In the genomic region with DNA sequence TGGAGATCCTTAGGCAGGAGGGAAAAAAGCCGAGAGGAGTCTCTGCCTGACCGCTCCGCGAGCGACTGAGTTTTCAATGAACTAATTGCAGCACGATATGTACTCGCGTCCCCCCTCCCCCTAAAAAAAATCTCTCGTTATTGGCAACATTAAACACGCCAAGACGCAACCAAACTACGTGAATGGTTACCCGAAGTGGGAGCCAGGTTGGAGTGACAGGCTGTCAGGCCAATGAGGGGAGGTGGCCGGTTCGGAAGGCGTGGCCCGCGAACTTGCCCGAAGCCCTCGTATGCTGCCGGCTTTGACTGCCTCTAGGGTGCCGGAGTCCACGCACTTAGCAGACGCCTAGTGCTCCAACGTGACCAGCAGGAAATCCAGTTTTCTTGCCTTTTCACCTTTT, we compare ENCODE assay signal across 7 mouse cellular contexts. TPM values are rescaled to one million over a fixed set of nuclear protein-coding genes. Genes with fewer than 3 reads are reported as not detected.
A peak's percentile ranks its signal among the peaks of the same experiment; 100 is the strongest.
DNase-seq lines count a peak whose midpoint lies in the region; ATAC-seq and TF ChIP-seq lines count a peak whose summit lies in the region.

A gene (minus strand): TSS at position 122 of the 400 bp plus-strand sequence.

- no peaks in the 10 kb centered on the region for H3K27me3 ChIP-seq in embryonic facial prominence, embryonic 11.5 days (ENCODE audit: control insufficient read depth, insufficient read depth, low read length)
- H3K27me3 ChIP-seq in kidney, adult 2 months (replicated peaks; ENCODE audit: control insufficient read depth, insufficient read depth, low read length): no peaks in the 10 kb centered on the region
- H3K27me3 ChIP-seq in limb, embryonic 12.5 days: no peaks in the 10 kb centered on the region
- H3K27me3 ChIP-seq in midbrain, embryonic 15.5 days (replicated peaks): no peaks in the 10 kb centered on the region
- H3K27me3 ChIP-seq in spleen, adult 2 months (ENCODE audit: control insufficient read depth, insufficient read depth, low read length): no peaks in the 10 kb centered on the region

- no peak within 1 kb of the TSS; the same call in 1 of the 2 replicates for H3K27ac ChIP-seq in embryonic facial prominence, embryonic 11.5 days (replicated peaks; ENCODE audit: low read depth, low read length)
- H3K27ac ChIP-seq in kidney, adult 2 months (ENCODE audit: insufficient read depth, low read depth, low read length): peak within 1 kb of the TSS; percentile 77
- H3K27ac ChIP-seq in limb, embryonic 12.5 days: peak within 1 kb of the TSS; percentile 80
- H3K27ac ChIP-seq in midbrain, embryonic 15.5 days: peak within 1 kb of the TSS; percentile 74
- H3K27ac ChIP-seq in spleen, adult 2 months (ENCODE audit: insufficient read depth, low read length): peak within 1 kb of the TSS; percentile 52

- WGBS in embryonic facial prominence, embryonic 11.5 days: 20% methylated on average over 25 of the region's 25 CpGs
- WGBS in kidney, adult 2 months: under 1% methylated on average over 25 of the region's 25 CpGs
- WGBS in limb, embryonic 12.5 days: 13% methylated on average over 25 of the region's 25 CpGs
- WGBS in midbrain, embryonic 15.5 days: 21% methylated on average over 25 of the region's 25 CpGs
- 31% methylated on average over 25 of the region's 25 CpGs for WGBS in spleen, adult 2 months

- H3K9ac ChIP-seq in embryonic facial prominence, embryonic 11.5 days (replicated peaks; ENCODE audit: low read length): peak within 1 kb of the TSS; percentile 51
- peak within 1 kb of the TSS; percentile 35 for H3K9ac ChIP-seq in limb, embryonic 12.5 days (replicated peaks)
- peak within 1 kb of the TSS; percentile 32; the same call in 1 of the 2 replicates for H3K9ac ChIP-seq in midbrain, embryonic 15.5 days

- ATAC-seq in embryonic facial prominence, embryonic 11.5 days (replicated peaks; ENCODE audit: insufficient number of reproducible peaks, low FRiP score, low TSS enrichment, low read depth): peak; percentile 100
- ATAC-seq in limb, embryonic 12.5 days (ENCODE audit: insufficient number of reproducible peaks, insufficient read depth, low FRiP score, low TSS enrichment, low read depth): peak; percentile 99
- ATAC-seq in midbrain, embryonic 15.5 days (replicated peaks): peak; percentile 99

- H3K9me3 ChIP-seq in embryonic facial prominence, embryonic 11.5 days (replicated peaks; ENCODE audit: control insufficient read depth, low read length): no peaks in the 10 kb centered on the region
- H3K9me3 ChIP-seq in limb, embryonic 12.5 days: no peaks in the 10 kb centered on the region
- H3K9me3 ChIP-seq in midbrain, embryonic 15.5 days: no peaks in the 10 kb centered on the region

- no peaks in the 10 kb centered on the region for H3K4me1 ChIP-seq in embryonic facial prominence, embryonic 11.5 days (ENCODE audit: control insufficient read depth, insufficient read depth, low read length)
- H3K4me1 ChIP-seq in kidney, adult 2 months (ENCODE audit: control insufficient read depth, insufficient read depth, low read length): no peaks in the 10 kb centered on the region
- no peaks in the 10 kb centered on the region for H3K4me1 ChIP-seq in limb, embryonic 12.5 days (replicated peaks)
- H3K4me1 ChIP-seq in midbrain, embryonic 15.5 days: no peaks in the 10 kb centered on the region
- H3K4me1 ChIP-seq in spleen, adult 2 months (ENCODE audit: control insufficient read depth, insufficient read depth, insufficient read length): no peaks in the 10 kb centered on the region

- DNase-seq in adrenal gland, postnatal 14 days: peak; percentile 95
- peak; percentile 89 for DNase-seq in embryonic facial prominence, embryonic 11.5 days (ENCODE audit: low spot score)
- DNase-seq in heart, adult 11 months: peak; percentile 99
- peak; percentile 97 for DNase-seq in kidney, adult 2 months
- peak; percentile 83 to 91 for DNase-seq in spleen, adult 2 months (ENCODE audit: low read depth in 1 of 2, low spot score in 2 of 2)

- peak within 1 kb of the TSS; percentile 34 for H3K4me2 ChIP-seq in embryonic facial prominence, embryonic 11.5 days (ENCODE audit: low read depth, low read length)
- H3K4me2 ChIP-seq in limb, embryonic 12.5 days: peak within 1 kb of the TSS; percentile 56
- peak within 1 kb of the TSS; percentile 64 for H3K4me2 ChIP-seq in midbrain, embryonic 15.5 days

- TF ChIP-seq CTCF in kidney, adult 2 months (conservative IDR thresholded peaks at IDR 0.05; ENCODE audit: insufficient read depth, insufficient read length, low read depth, low read length): no peak
- TF ChIP-seq CTCF in spleen, adult 2 months (IDR thresholded peaks at IDR 0.05; ENCODE audit: extremely low read depth, insufficient read depth, insufficient read length, insufficient replicate concordance): no peak

- no peaks in the 10 kb centered on the region for H3K36me3 ChIP-seq in embryonic facial prominence, embryonic 11.5 days (replicated peaks; ENCODE audit: control insufficient read depth, insufficient read depth, low read depth, low read length)
- H3K36me3 ChIP-seq in kidney, adult 2 months (ENCODE audit: control insufficient read depth, insufficient read depth, low read length): no peaks in the 10 kb centered on the region
- H3K36me3 ChIP-seq in limb, embryonic 12.5 days: no peaks in the 10 kb centered on the region
- no peaks in the 10 kb centered on the region for H3K36me3 ChIP-seq in midbrain, embryonic 15.5 days (replicated peaks)
- H3K36me3 ChIP-seq in spleen, adult 2 months (ENCODE audit: control insufficient read depth, insufficient read depth, low read length): no peaks in the 10 kb centered on the region

- no peak for TF ChIP-seq POLR2A in kidney, adult 2 months (IDR thresholded peaks at IDR 0.05; ENCODE audit: low read depth, low read length)
- TF ChIP-seq POLR2A in spleen, adult 2 months (IDR thresholded peaks at IDR 0.05; ENCODE audit: low read depth, low read length): peak; percentile 28; the same call in 1 of the 2 replicates

- H3K4me3 ChIP-seq in embryonic facial prominence, embryonic 11.5 days (ENCODE audit: low read depth, low read length): peak within 1 kb of the TSS; percentile 33
- H3K4me3 ChIP-seq in kidney, adult 2 months (ENCODE audit: insufficient read depth, low read depth, low read length): peak within 1 kb of the TSS; percentile 53
- peak within 1 kb of the TSS; percentile 44 for H3K4me3 ChIP-seq in limb, embryonic 12.5 days (replicated peaks)
- H3K4me3 ChIP-seq in midbrain, embryonic 15.5 days: peak within 1 kb of the TSS; percentile 52
- H3K4me3 ChIP-seq in spleen, adult 2 months (ENCODE audit: extremely low read depth, insufficient read depth, insufficient read length): peak within 1 kb of the TSS; percentile 66

RNA-seq across cellular contexts. Expression of the gene that starts here (rescaled TPM):
- 19.9 and 22.8 TPM in 2 replicates for total RNA-seq in adrenal gland, postnatal 14 days (2021)
- polyA plus RNA-seq in embryonic facial prominence, embryonic 11.5 days (2014; fragmentation: Nextera tagmentation; extraction: Ambion mirVana): 19.2 and 28.6 TPM in 2 replicates
- polyA plus RNA-seq in kidney, adult 2 months (2012; rRNA removed): 0.91 and 1.8 TPM in 2 replicates
- polyA plus RNA-seq in limb, embryonic 12.5 days (2016; fragmentation: Nextera tagmentation; extraction: Ambion mirVana): 25.1 and 28.5 TPM in 2 replicates
- polyA plus RNA-seq in midbrain, embryonic 15.5 days (2015; fragmentation: Nextera tagmentation; extraction: Ambion mirVana): 11.0 and 12.5 TPM in 2 replicates
- 0.04 and 0.13 TPM in 2 replicates for polyA plus RNA-seq in spleen, adult 2 months (2012; rRNA removed)

Comparison
In these comparisons a context has a peak if more than half of its experiments do, and no peak if none do; other contexts are left out.
1. Peak in DNase-seq, H3K4me3 ChIP-seq and H3K27ac ChIP-seq in spleen, adult 2 months; RNA of the gene not detected or under 1 TPM.